Mouse (Mus musculus) midbrain, embryonic 10.5 days (tissue): Measurements from ENCODE around the gene Tesk2. TPM values are rescaled to one million over a fixed set of nuclear protein-coding genes. Genes with fewer than 3 reads are reported as not detected.
A peak's percentile ranks its signal among the peaks of the same experiment; 100 is the strongest.

ENCODE experiments used
- DNase-seq: peaks from one replicate; pipeline ENCODE4 v3.0.0-alpha.2; 2017; ENCODE audit warnings: low spot score
- H3K27ac ChIP-seq: fragments of 300-500 bp; sonication (generic); replicated peaks from 2 replicates; pipeline ENCODE4 v1.5.1; 2016; ENCODE audit warnings: mild to moderate bottlenecking
- H3K27me3 ChIP-seq: fragments of 300-500 bp; sonication (generic); 2 replicates; pipeline ENCODE4 v1.6.1; 2016; ENCODE audit warnings: low read depth, mild to moderate bottlenecking; ENCODE audit not compliant: poor library complexity, severe bottlenecking
- H3K36me3 ChIP-seq: fragments of 300-500 bp; sonication (generic); 2 replicates; pipeline ENCODE4 v1.6.1; 2016; ENCODE audit warnings: mild to moderate bottlenecking, moderate library complexity
- H3K4me1 ChIP-seq: fragments of 300-500 bp; sonication (generic); 2 replicates; pipeline ENCODE4 v1.6.1; 2016
- H3K4me3 ChIP-seq: fragments of 300-500 bp; sonication (generic); 2 replicates; pipeline ENCODE4 v1.5.1; 2016; ENCODE audit warnings: mild to moderate bottlenecking, moderate library complexity
- H3K9me3 ChIP-seq: fragments of 300-500 bp; sonication (generic); replicated peaks from 2 replicates; pipeline ENCODE4 v1.6.1; 2016; ENCODE audit warnings: mild to moderate bottlenecking
- WGBS: fragments of 180-500 bp; shearing (Covaris S2); methylation state at CpG from one replicate; pipeline ENCODE4 v1.1.7; 2016; 5-methylcytosine and 5-hydroxymethylcytosine counted together
- polyA plus RNA-seq: library from polyadenylated mRNA; unstranded; fragments of >200 nt; fragmentation: Nextera tagmentation; extraction: Ambion mirVana; gene quantifications from 2 replicates; pipeline ENCODE4 v1.2.1, GENCODE M21; 2016

Tesk2 gene
- polyA plus RNA-seq, 1 experiment from 2014 or later, result 6.7 TPM

GRCm38 (mm10) chr4:116693785-116694184 is 27.0 kb upstream of the Tesk2 start:
- no peaks in the 10 kb centered on the region for H3K4me1 ChIP-seq
- H3K4me3 ChIP-seq, result no peak overlapping the region
- no peak overlapping the region for H3K27ac ChIP-seq
- peaks cover 99% of the 10 kb centered on the region for H3K36me3 ChIP-seq
- DNase-seq, result no peak
- no peaks in the 10 kb centered on the region for H3K27me3 ChIP-seq
- H3K9me3 ChIP-seq, result no peaks in the 10 kb centered on the region
- 83% methylated on average over 2 of the region's 2 CpGs for WGBS

- peaks cover 92% of the 10 kb centered on the region for H3K36me3 ChIP-seq
- no peak overlapping the region for H3K27ac ChIP-seq
- H3K27me3 ChIP-seq, result no peaks in the 10 kb centered on the region
- no peak for DNase-seq
- H3K4me3 ChIP-seq, result no peak overlapping the region
- H3K4me1 ChIP-seq, result no peaks in the 10 kb centered on the region
- H3K9me3 ChIP-seq, result no peaks in the 10 kb centered on the region
- 93% methylated on average over 2 of the region's 2 CpGs for WGBS
Observed at GRCm38 (mm10) chr4:116698693-116699342, 21.9 kb upstream of the Tesk2 start.

DNA sequence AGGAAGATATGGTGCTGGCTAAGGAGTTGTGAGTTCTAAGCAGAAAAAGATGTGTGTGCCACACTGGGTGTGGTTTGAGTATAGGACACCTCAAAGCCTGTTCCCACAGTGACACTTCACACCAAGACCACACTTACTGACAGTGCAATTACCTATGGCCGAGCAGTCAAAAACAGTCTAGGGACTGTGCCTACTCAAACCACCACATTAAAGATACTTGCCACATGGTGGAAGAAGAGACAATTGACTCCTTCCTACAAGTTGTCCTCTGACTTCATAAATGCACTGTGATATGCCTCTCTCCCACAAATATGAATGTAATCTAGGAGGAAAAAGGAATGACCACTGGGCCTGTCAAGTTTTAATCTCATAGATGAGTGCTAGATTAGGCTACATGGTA is 19.8 kb upstream of the Tesk2 start:
- Histone ChIP-seq H3K4me3 (no peak overlapping the region), H3K27me3 (no peaks in the 10 kb centered on the region), H3K36me3 (peaks cover 89% of the 10 kb centered on the region), H3K9me3 (no peaks in the 10 kb centered on the region), H3K4me1 (no peaks in the 10 kb centered on the region), H3K27ac (no peak overlapping the region)
- DNase-seq, result no peak
- WGBS, result 85% methylated on average over 1 of the region's 1 CpGs

DNA sequence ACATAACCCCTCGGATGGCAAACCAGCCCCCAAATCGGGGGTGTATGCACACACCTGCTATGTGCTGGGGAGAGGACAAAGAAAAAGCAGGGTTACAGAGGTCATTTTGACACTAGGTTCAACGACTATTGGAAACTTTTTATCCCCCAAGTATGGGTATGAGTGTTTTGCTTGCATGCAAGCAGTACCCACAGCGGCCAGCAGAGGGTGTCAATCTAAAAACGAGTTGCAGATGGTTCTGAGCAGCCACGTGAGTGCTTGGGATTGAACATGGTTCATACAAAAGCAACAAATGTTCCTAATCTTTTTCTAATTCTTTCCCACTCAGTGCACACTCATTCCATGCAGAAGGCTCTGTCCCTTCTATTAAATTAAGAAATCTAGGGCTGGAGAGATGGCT is 16.9 kb upstream of the Tesk2 start:
- DNase-seq, result peak; percentile 78
- H3K27me3 ChIP-seq, result no peaks in the 10 kb centered on the region
- H3K4me3 ChIP-seq, result no peak overlapping the region
- no peak overlapping the region for H3K27ac ChIP-seq
- 48% methylated on average over 6 of the region's 6 CpGs for WGBS
- peaks cover 8% of the 10 kb centered on the region for H3K4me1 ChIP-seq
- peaks cover 62% of the 10 kb centered on the region for H3K36me3 ChIP-seq
- no peaks in the 10 kb centered on the region for H3K9me3 ChIP-seq

DNA sequence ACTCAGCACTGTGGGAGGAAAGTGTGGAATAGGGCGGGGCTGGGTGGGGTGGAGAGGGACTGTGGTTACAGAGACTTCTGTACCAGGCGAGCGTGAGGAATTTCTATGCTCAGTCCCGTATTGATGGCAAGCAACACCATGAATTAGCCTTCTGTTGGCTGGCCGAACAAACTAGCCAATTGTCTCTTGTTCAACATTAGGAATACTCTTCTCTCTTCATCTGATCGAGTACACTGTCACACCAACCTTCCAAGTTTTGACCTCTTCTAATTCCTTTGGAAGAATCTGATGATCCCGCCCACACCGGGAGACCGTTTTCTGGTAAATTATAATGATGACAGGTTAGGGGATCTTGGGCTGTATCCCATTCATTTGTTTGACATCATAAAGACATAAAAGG is 13.1 kb upstream of the Tesk2 start:
- 23% methylated on average over 9 of the region's 9 CpGs for WGBS
- H3K27ac ChIP-seq, result peak overlapping the region; percentile 84

GRCm38 (mm10) chr4:116708201-116708764 is 12.5 kb upstream of the Tesk2 start, which contains the start of the genes Mmachc and Ccdc163:
Gene Mmachc, minus strand, starts transcription at chr4:116708406.
Gene Ccdc163, plus strand, starts transcription at chr4:116708509.
- Histone ChIP-seq H3K27me3 (no peaks in the 10 kb centered on the region), H3K9me3 (no peaks in the 10 kb centered on the region), H3K4me1 (peaks cover 24% of the 10 kb centered on the region), H3K27ac (peak within 1 kb of the TSS; percentile 84), H3K36me3 (peaks cover 32% of the 10 kb centered on the region), H3K4me3 (peak within 1 kb of the TSS; percentile 63)
- under 1% methylated on average over 29 of the region's 29 CpGs for WGBS
- DNase-seq, result peak; percentile 91

More for the DNA sequence above, 13.1 kb upstream of the Tesk2 start:
- Histone ChIP-seq H3K4me1 (peaks cover 24% of the 10 kb centered on the region), H3K4me3 (peak overlapping the region; percentile 63), H3K36me3 (peaks cover 35% of the 10 kb centered on the region), H3K9me3 (no peaks in the 10 kb centered on the region), H3K27me3 (no peaks in the 10 kb centered on the region)
- no peak for DNase-seq

DNA sequence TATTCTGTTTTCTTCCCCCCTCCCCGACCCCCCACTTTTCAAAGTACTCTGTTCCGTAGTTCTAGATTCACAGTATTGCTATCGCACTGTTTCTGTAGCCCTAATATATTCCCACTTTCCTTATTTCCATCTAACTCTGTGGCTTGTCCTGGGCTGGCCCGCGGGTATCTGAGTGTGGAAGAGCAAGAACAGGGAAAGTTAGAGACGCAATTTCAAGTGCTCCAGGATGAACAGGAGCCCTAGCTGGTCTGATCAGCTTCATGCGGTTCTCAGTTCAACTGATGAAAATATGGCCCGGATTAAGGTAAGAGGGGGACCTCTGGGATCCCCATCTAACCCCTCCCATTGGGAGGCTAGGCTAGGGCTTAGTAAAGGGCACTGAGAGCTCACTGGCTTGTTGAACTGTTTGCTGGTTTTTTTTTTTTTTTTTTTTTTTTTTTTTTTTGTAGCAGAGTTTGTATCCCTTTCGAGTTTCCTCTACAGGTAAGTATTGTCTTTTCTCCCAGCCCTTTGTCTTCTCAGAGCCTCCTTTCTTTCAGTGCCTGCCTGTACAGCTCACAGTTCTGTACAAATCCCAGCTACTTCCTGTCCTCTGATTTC is 11.9 kb upstream of the Tesk2 start:
- H3K4me3 ChIP-seq, result peak overlapping the region; percentile 63
- H3K27me3 ChIP-seq, result no peaks in the 10 kb centered on the region
- no peaks in the 10 kb centered on the region for H3K9me3 ChIP-seq
- peaks cover 27% of the 10 kb centered on the region for H3K36me3 ChIP-seq
- DNase-seq, result no peak
- peaks cover 24% of the 10 kb centered on the region for H3K4me1 ChIP-seq
- WGBS, result 9% methylated on average over 9 of the region's 9 CpGs
- H3K27ac ChIP-seq, result peak overlapping the region; percentile 84

- H3K9me3 ChIP-seq, result no peaks in the 10 kb centered on the region
- H3K27ac ChIP-seq, result no peak overlapping the region
- DNase-seq, result no peak
- no peaks in the 10 kb centered on the region for H3K27me3 ChIP-seq
- 96% methylated on average over 2 of the region's 2 CpGs for WGBS
- no peak overlapping the region for H3K4me3 ChIP-seq
- peaks cover 24% of the 10 kb centered on the region for H3K4me1 ChIP-seq
- H3K36me3 ChIP-seq, result peaks cover 27% of the 10 kb centered on the region
Observed at GRCm38 (mm10) chr4:116710154-116710553, 10.6 kb upstream of the Tesk2 start.

DNA sequence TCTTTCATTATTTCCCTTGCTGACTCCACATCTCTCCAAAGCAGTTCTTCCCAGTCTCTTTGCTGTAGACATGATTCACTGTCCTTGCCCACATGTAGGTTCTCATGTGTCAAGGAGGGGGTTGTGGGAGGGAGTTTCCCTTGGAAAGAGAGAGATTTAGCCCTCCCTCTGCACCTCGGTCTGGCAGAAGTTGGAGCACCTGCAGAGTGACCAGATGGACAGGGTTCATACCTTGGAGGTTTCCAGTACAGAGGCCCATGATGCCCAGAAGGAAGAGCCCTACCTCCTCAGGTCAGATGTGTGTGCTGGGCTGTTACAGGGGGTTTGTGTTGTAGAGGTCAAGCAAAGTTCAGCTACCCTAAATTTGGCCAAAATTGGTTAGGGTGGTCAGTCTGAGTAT is 8.2 kb upstream of the Tesk2 start:
- Histone ChIP-seq H3K4me3 (no peak overlapping the region), H3K27me3 (no peaks in the 10 kb centered on the region), H3K9me3 (no peaks in the 10 kb centered on the region), H3K27ac (no peak overlapping the region), H3K36me3 (peaks cover 36% of the 10 kb centered on the region), H3K4me1 (peaks cover 19% of the 10 kb centered on the region)
- WGBS, result 83% methylated on average over 1 of the region's 1 CpGs
- no peak for DNase-seq

GRCm38 (mm10) chr4:116719396-116719795 is 1.4 kb upstream of the Tesk2 start:
- DNase-seq, result peak; percentile 49
- no peak overlapping the region for H3K4me3 ChIP-seq
- 20% methylated on average over 3 of the region's 3 CpGs for WGBS

DNA sequence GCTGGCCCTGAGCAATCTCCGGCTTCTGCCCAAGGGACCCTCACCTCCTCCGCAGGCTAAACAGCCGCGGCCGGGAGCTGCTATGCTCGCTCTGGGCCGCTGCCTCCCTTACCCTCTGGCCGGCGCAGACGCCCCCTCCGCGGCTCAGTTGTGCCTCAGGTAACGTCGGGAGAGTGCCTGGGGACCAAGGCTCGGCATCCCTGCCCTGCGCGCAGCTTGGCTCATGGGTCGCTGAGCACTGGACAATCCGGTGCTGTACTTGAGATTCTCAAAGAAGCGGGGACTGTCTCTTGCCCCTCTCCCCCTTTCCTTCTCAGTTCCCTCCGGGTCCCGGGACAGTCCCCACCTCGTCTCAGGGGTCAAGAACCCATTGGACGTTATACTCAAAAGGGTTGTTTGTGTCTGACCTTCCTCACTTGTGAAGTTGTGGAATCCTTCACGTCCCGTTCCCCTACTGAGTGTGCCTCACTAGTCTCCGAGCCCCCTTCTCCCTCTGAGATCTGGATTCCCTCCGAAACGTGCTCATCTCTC is 415 bp downstream of the Tesk2 start:
- DNase-seq, result no peak
- no peaks in the 10 kb centered on the region for H3K9me3 ChIP-seq
- H3K27me3 ChIP-seq, result peaks cover 17% of the 10 kb centered on the region
- H3K4me3 ChIP-seq, result peak overlapping the region; percentile 79
- H3K36me3 ChIP-seq, result peaks cover 4% of the 10 kb centered on the region
- peaks cover 19% of the 10 kb centered on the region for H3K4me1 ChIP-seq
- peak overlapping the region; percentile 88 for H3K27ac ChIP-seq
- under 1% methylated on average over 29 of the region's 29 CpGs for WGBS

More at GRCm38 (mm10) chr4:116719396-116719795, 1.4 kb upstream of the Tesk2 start:
- H3K9me3 ChIP-seq, result no peaks in the 10 kb centered on the region
- no peak overlapping the region for H3K27ac ChIP-seq
- H3K27me3 ChIP-seq, result peaks cover 17% of the 10 kb centered on the region
- H3K36me3 ChIP-seq, result peaks cover 22% of the 10 kb centered on the region
- peaks cover 19% of the 10 kb centered on the region for H3K4me1 ChIP-seq

DNA sequence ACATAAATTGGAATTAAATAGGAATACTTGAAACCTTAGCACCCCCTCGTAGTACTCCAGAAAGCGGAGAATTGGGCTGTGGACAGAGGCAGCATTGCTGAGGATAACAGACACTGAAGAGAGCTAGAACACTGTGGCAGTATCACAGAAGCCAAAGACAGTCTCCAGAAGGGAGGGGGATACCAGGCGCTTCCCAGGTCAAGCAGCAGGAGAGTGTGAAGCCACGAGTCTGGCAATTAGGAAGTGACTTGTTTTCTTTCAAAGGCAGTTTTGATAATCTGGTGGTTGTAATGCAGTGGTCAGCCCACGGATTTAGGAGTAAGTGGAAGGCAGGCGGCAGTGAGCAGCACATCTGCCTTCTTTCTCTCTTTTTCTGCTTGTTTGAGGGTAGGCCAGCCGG is 1.5 kb downstream of the Tesk2 start:
- H3K27ac ChIP-seq, result no peak overlapping the region
- 39% methylated on average over 7 of the region's 7 CpGs for WGBS
- no peak for DNase-seq
- H3K4me3 ChIP-seq, result peak overlapping the region; percentile 79
- peaks cover 19% of the 10 kb centered on the region for H3K4me1 ChIP-seq
- H3K27me3 ChIP-seq, result peaks cover 17% of the 10 kb centered on the region
- H3K9me3 ChIP-seq, result no peaks in the 10 kb centered on the region
- H3K36me3 ChIP-seq, result no peaks in the 10 kb centered on the region

DNA sequence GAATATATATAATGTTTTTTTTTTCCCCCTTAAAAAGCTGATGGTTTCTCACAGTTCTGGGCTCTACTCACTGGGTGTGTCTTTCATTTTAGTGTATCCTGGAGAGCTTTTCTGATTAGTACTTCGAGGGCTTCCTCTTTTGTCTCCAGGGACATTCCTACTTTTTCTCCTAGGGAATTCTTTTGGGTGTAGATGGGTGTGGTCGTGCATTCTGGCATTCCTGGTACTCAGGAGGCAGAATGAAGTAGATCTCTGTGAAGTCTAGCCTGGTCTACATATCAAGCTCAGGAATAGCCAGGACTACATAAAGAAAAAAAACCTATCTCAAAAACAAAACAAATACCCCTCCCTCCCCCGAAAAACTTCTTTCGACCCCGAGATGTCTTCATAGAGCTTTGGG is 4.7 kb downstream of the Tesk2 start:
- DNase-seq, result no peak
- WGBS, result 95% methylated on average over 5 of the region's 5 CpGs
- Histone ChIP-seq H3K27ac (no peak overlapping the region), H3K4me3 (no peak overlapping the region), H3K9me3 (no peaks in the 10 kb centered on the region), H3K36me3 (no peaks in the 10 kb centered on the region), H3K4me1 (peaks cover 14% of the 10 kb centered on the region), H3K27me3 (peaks cover 17% of the 10 kb centered on the region)
